Mouse (Mus musculus): ENCODE measurements around the gene Tpst1. TPM values are rescaled to one million over a fixed set of nuclear protein-coding genes. Genes with fewer than 3 reads are reported as not detected.

Tpst1 gene
- polyA plus RNA-seq, 1 experiment from 2014 or later, result 58.3 TPM

- Histone ChIP-seq H3K27ac (ENCODE audit: low read depth, low read length) (no peak overlapping the region), H3K4me3 (ENCODE audit: low read length) (no peak overlapping the region), H3K27me3 (replicated peaks; ENCODE audit: control insufficient read depth, insufficient read depth, low read length) (no peaks in the 10 kb centered on the region), H3K9ac (ENCODE audit: low read depth, low read length) (no peak overlapping the region), H3K4me2 (ENCODE audit: low read length) (no peak overlapping the region), H3K36me3 (ENCODE audit: control insufficient read depth, insufficient read depth, low read length) (peaks cover 20% of the 10 kb centered on the region), H3K9me3 (ENCODE audit: control insufficient read depth, low read length) (no peaks in the 10 kb centered on the region), H3K4me1 (ENCODE audit: control insufficient read depth, insufficient read depth, low read depth, low read length) (no peaks in the 10 kb centered on the region)
- WGBS, result 48% methylated on average over 6 of the region's 6 CpGs
- no peak for ATAC-seq
These were observed 22.7 kb upstream of the Tpst1 start for GRCm38 (mm10) chr5:130050416-130050815.

GRCm38 (mm10) chr5:130051073-130051860 lies 21.9 kb upstream of the Tpst1 start:
- Histone ChIP-seq H3K27ac (ENCODE audit: low read depth, low read length) (no peak overlapping the region), H3K27me3 (replicated peaks; ENCODE audit: control insufficient read depth, insufficient read depth, low read length) (no peaks in the 10 kb centered on the region), H3K9ac (ENCODE audit: low read depth, low read length) (no peak overlapping the region), H3K4me2 (ENCODE audit: low read length) (no peak overlapping the region), H3K9me3 (ENCODE audit: control insufficient read depth, low read length) (no peaks in the 10 kb centered on the region), H3K4me3 (ENCODE audit: low read length) (no peak overlapping the region), H3K4me1 (ENCODE audit: control insufficient read depth, insufficient read depth, low read depth, low read length) (no peaks in the 10 kb centered on the region), H3K36me3 (ENCODE audit: control insufficient read depth, insufficient read depth, low read length) (peaks cover 20% of the 10 kb centered on the region)
- 90% methylated on average over 15 of the region's 15 CpGs for WGBS
- no peak for ATAC-seq

- Histone ChIP-seq H3K4me1 (ENCODE audit: control insufficient read depth, insufficient read depth, low read depth, low read length) (no peaks in the 10 kb centered on the region), H3K4me2 (ENCODE audit: low read length) (no peak overlapping the region), H3K4me3 (ENCODE audit: low read length) (no peak overlapping the region), H3K27me3 (replicated peaks; ENCODE audit: control insufficient read depth, insufficient read depth, low read length) (no peaks in the 10 kb centered on the region), H3K36me3 (ENCODE audit: control insufficient read depth, insufficient read depth, low read length) (peaks cover 15% of the 10 kb centered on the region; the same call in 1 of the 2 replicates), H3K9me3 (ENCODE audit: control insufficient read depth, low read length) (no peaks in the 10 kb centered on the region), H3K9ac (ENCODE audit: low read depth, low read length) (no peak overlapping the region), H3K27ac (ENCODE audit: low read depth, low read length) (no peak overlapping the region)
- WGBS, result 84% methylated on average over 5 of the region's 5 CpGs
- ATAC-seq, result no peak
These were observed 20.6 kb upstream of the Tpst1 start for GRCm38 (mm10) chr5:130052510-130052909.

GRCm38 (mm10) chr5:130052955-130053354 lies 20.2 kb upstream of the Tpst1 start:
- H3K4me2 ChIP-seq (ENCODE audit: low read length), result no peak overlapping the region
- H3K27me3 ChIP-seq (replicated peaks; ENCODE audit: control insufficient read depth, insufficient read depth, low read length), result no peaks in the 10 kb centered on the region
- H3K9ac ChIP-seq (ENCODE audit: low read depth, low read length), result no peak overlapping the region
- no peak for ATAC-seq
- H3K9me3 ChIP-seq (ENCODE audit: control insufficient read depth, low read length), result no peaks in the 10 kb centered on the region
- H3K4me3 ChIP-seq (ENCODE audit: low read length), result no peak overlapping the region
- H3K36me3 ChIP-seq (ENCODE audit: control insufficient read depth, insufficient read depth, low read length), result peaks cover 15% of the 10 kb centered on the region; the same call in 1 of the 2 replicates
- H3K27ac ChIP-seq (ENCODE audit: low read depth, low read length), result no peak overlapping the region
- H3K4me1 ChIP-seq (ENCODE audit: control insufficient read depth, insufficient read depth, low read depth, low read length), result no peaks in the 10 kb centered on the region
- 90% methylated on average over 6 of the region's 6 CpGs for WGBS

- WGBS, result 91% methylated on average over 4 of the region's 4 CpGs
These were observed 17.4 kb upstream of the Tpst1 start for GRCm38 (mm10) chr5:130055688-130056087.

GRCm38 (mm10) chr5:130056303-130056702 lies 16.8 kb upstream of the Tpst1 start:
- WGBS, result 94% methylated on average over 2 of the region's 2 CpGs

More at GRCm38 (mm10) chr5:130055688-130056087, 17.4 kb upstream of the Tpst1 start:
- no peaks in the 10 kb centered on the region for H3K9me3 ChIP-seq (ENCODE audit: control insufficient read depth, low read length)
- ATAC-seq, result no peak
- peaks cover 15% of the 10 kb centered on the region for H3K36me3 ChIP-seq (ENCODE audit: control insufficient read depth, insufficient read depth, low read length)
- no peaks in the 10 kb centered on the region for H3K4me1 ChIP-seq (ENCODE audit: control insufficient read depth, insufficient read depth, low read depth, low read length)
- H3K9ac ChIP-seq (ENCODE audit: low read depth, low read length), result no peak overlapping the region
- no peaks in the 10 kb centered on the region for H3K27me3 ChIP-seq (replicated peaks; ENCODE audit: control insufficient read depth, insufficient read depth, low read length)
- no peak overlapping the region for H3K4me2 ChIP-seq (ENCODE audit: low read length)
- H3K4me3 ChIP-seq (ENCODE audit: low read length), result no peak overlapping the region
- no peak overlapping the region for H3K27ac ChIP-seq (ENCODE audit: low read depth, low read length)

GRCm38 (mm10) chr5:130059413-130060328 lies 13.5 kb upstream of the Tpst1 start:
- 75% methylated on average over 12 of the region's 12 CpGs for WGBS
- H3K36me3 ChIP-seq (ENCODE audit: control insufficient read depth, insufficient read depth, low read length), result peaks cover 5% of the 10 kb centered on the region
- no peak for ATAC-seq
- no peaks in the 10 kb centered on the region for H3K9me3 ChIP-seq (ENCODE audit: control insufficient read depth, low read length)
- H3K4me1 ChIP-seq (ENCODE audit: control insufficient read depth, insufficient read depth, low read depth, low read length), result no peaks in the 10 kb centered on the region
- no peak overlapping the region for H3K4me3 ChIP-seq (ENCODE audit: low read length)
- 0 out of 2 replicates have a peak overlapping the region, but pooled peaks have one; percentile 29 for H3K27ac ChIP-seq (ENCODE audit: low read depth, low read length)
- H3K27me3 ChIP-seq (replicated peaks; ENCODE audit: control insufficient read depth, insufficient read depth, low read length), result no peaks in the 10 kb centered on the region
- H3K4me2 ChIP-seq (ENCODE audit: low read length), result no peak overlapping the region
- no peak overlapping the region for H3K9ac ChIP-seq (ENCODE audit: low read depth, low read length)

More at GRCm38 (mm10) chr5:130056303-130056702, 16.8 kb upstream of the Tpst1 start:
- no peak for ATAC-seq
- peaks cover 14% of the 10 kb centered on the region for H3K36me3 ChIP-seq (ENCODE audit: control insufficient read depth, insufficient read depth, low read length)
- H3K27me3 ChIP-seq (replicated peaks; ENCODE audit: control insufficient read depth, insufficient read depth, low read length), result no peaks in the 10 kb centered on the region
- no peak overlapping the region for H3K4me3 ChIP-seq (ENCODE audit: low read length)
- H3K4me2 ChIP-seq (ENCODE audit: low read length), result no peak overlapping the region
- H3K9ac ChIP-seq (ENCODE audit: low read depth, low read length), result no peak overlapping the region
- H3K4me1 ChIP-seq (ENCODE audit: control insufficient read depth, insufficient read depth, low read depth, low read length), result no peaks in the 10 kb centered on the region
- no peak overlapping the region for H3K27ac ChIP-seq (ENCODE audit: low read depth, low read length)
- no peaks in the 10 kb centered on the region for H3K9me3 ChIP-seq (ENCODE audit: control insufficient read depth, low read length)

- Histone ChIP-seq H3K27ac (ENCODE audit: low read depth, low read length) (no peak overlapping the region), H3K27me3 (replicated peaks; ENCODE audit: control insufficient read depth, insufficient read depth, low read length) (no peaks in the 10 kb centered on the region), H3K4me1 (ENCODE audit: control insufficient read depth, insufficient read depth, low read depth, low read length) (no peaks in the 10 kb centered on the region), H3K36me3 (ENCODE audit: control insufficient read depth, insufficient read depth, low read length) (peaks cover 5% of the 10 kb centered on the region), H3K9ac (ENCODE audit: low read depth, low read length) (no peak overlapping the region), H3K4me2 (ENCODE audit: low read length) (no peak overlapping the region), H3K4me3 (ENCODE audit: low read length) (no peak overlapping the region), H3K9me3 (ENCODE audit: control insufficient read depth, low read length) (no peaks in the 10 kb centered on the region)
- WGBS, result 91% methylated on average over 4 of the region's 4 CpGs
- no peak for ATAC-seq
These were observed 12.8 kb upstream of the Tpst1 start for GRCm38 (mm10) chr5:130060329-130060665.

GRCm38 (mm10) chr5:130062096-130062495 lies 11.0 kb upstream of the Tpst1 start:
- Histone ChIP-seq H3K27ac (ENCODE audit: low read depth, low read length) (no peak overlapping the region), H3K9me3 (ENCODE audit: control insufficient read depth, low read length) (no peaks in the 10 kb centered on the region), H3K27me3 (replicated peaks; ENCODE audit: control insufficient read depth, insufficient read depth, low read length) (no peaks in the 10 kb centered on the region), H3K4me3 (ENCODE audit: low read length) (no peak overlapping the region), H3K4me1 (ENCODE audit: control insufficient read depth, insufficient read depth, low read depth, low read length) (no peaks in the 10 kb centered on the region), H3K4me2 (ENCODE audit: low read length) (no peak overlapping the region), H3K36me3 (ENCODE audit: control insufficient read depth, insufficient read depth, low read length) (peaks cover 5% of the 10 kb centered on the region), H3K9ac (ENCODE audit: low read depth, low read length) (no peak overlapping the region)
- ATAC-seq, result no peak
- 64% methylated on average over 2 of the region's 2 CpGs for WGBS

All from hindbrain, embryonic 16.5 days (tissue).